Mouse (Mus musculus) C2C12 (cell line): ENCODE results near the gene Brd4. TPM values are rescaled to one million over a fixed set of nuclear protein-coding genes. Genes with fewer than 3 reads are reported as not detected.

Experiments used
- H3K27me3 ChIP-seq: one replicate; pipeline ENCODE4 v1.6.1; 2011; ENCODE audit not compliant: control insufficient read depth, insufficient read depth, insufficient read length
- H3K36me3 ChIP-seq: one replicate; pipeline ENCODE4 v1.6.1; 2011; ENCODE audit not compliant: control insufficient read depth, insufficient read depth
- H3K4me3 ChIP-seq: one replicate; pipeline ENCODE4 v1.5.1; 2011; ENCODE audit warnings: mild to moderate bottlenecking, control low read depth; ENCODE audit not compliant: poor library complexity, insufficient read depth, severe bottlenecking
- H3K79me2 ChIP-seq: one replicate; pipeline ENCODE4 v1.6.1; 2011; ENCODE audit not compliant: control insufficient read depth, insufficient read depth
- H3K79me3 ChIP-seq: one replicate; pipeline ENCODE4 v1.6.1; 2011; ENCODE audit warnings: low read depth, control low read depth
- H3ac ChIP-seq: one replicate; pipeline ENCODE3; 2011; ENCODE audit warnings: low read depth; ENCODE audit not compliant: control insufficient read depth, insufficient read length
- CEBPB ChIP-seq: IDR thresholded peaks from one replicate; pipeline ENCODE4 v1.6.1; 2011; ENCODE audit warnings: low read depth, mild to moderate bottlenecking, control low read depth, moderate library complexity
- CTCF ChIP-seq: IDR thresholded peaks from one replicate; pipeline ENCODE4 v1.5.1; 2011; ENCODE audit not compliant: control insufficient read depth, insufficient read depth, insufficient read length
- FOSL1 ChIP-seq: IDR thresholded peaks from one replicate; pipeline ENCODE4 v1.8.0; 2011; ENCODE audit warnings: mild to moderate bottlenecking, low read length; ENCODE audit not compliant: poor library complexity, insufficient read depth, severe bottlenecking
- MAX ChIP-seq: IDR thresholded peaks from one replicate; pipeline ENCODE4 v1.6.1; 2011; ENCODE audit warnings: mild to moderate bottlenecking, control low read depth
- MYOD1 ChIP-seq: IDR thresholded peaks from one replicate; pipeline ENCODE4 v1.6.1; 2011; ENCODE audit warnings: low read depth; ENCODE audit not compliant: control insufficient read depth, insufficient read length
- MYOG ChIP-seq: IDR thresholded peaks from one replicate; pipeline ENCODE4 v1.6.1; 2011; ENCODE audit not compliant: control insufficient read depth, insufficient read length; ENCODE audit errors: extremely low read depth
- USF1 ChIP-seq: IDR thresholded peaks from one replicate; pipeline ENCODE4 v1.6.1; 2011; ENCODE audit warnings: low read depth, mild to moderate bottlenecking, control low read depth, moderate library complexity
- polyA plus RNA-seq: library from polyadenylated mRNA; unstranded; fragments of >200 nt; fragmentation: generic; extraction: Trizol; gene quantifications from one replicate; pipeline ENCODE4 v1.2.1, GENCODE M21; 2012; ENCODE audit warnings: missing spikeins

Gene Brd4
- polyA plus RNA-seq, 1 experiment, result 46.9 TPM

DNA sequence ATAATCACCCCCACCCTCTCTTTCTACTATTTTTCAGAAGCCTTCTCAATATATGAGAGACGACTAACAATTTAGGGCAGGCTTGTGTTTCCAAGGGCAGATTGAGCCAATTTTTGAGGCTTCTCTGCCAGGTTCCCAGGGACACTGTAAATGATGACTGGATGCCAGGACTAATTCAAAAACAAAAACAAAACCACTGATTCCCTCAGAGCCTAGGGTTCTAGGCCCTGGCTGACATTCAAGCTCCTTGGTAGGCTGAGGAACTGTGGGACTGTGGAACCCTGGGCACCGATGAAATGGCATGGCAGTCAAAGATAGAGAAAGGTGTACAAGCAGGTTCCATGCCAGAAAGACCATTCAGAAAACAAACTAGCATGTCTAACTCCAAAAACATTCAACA lies 31.3 kb downstream of the Brd4 start:
- Histone ChIP-seq H3K79me3 (peaks cover 98% of the 10 kb centered on the region), H3K27me3 (no peaks in the 10 kb centered on the region), H3K79me2 (peaks cover 100% of the 10 kb centered on the region), H3K36me3 (peaks cover 9% of the 10 kb centered on the region), H3K4me3 (no peak overlapping the region), H3ac (no peak overlapping the region)
- TF ChIP-seq MAX, result no peak
- TF ChIP-seq CTCF, result no peak
- no peak for TF ChIP-seq USF1
- TF ChIP-seq FOSL1, result no peak
- TF ChIP-seq MYOD1, result no peak
- TF ChIP-seq MYOG, result no peak
- TF ChIP-seq CEBPB, result no peak

DNA sequence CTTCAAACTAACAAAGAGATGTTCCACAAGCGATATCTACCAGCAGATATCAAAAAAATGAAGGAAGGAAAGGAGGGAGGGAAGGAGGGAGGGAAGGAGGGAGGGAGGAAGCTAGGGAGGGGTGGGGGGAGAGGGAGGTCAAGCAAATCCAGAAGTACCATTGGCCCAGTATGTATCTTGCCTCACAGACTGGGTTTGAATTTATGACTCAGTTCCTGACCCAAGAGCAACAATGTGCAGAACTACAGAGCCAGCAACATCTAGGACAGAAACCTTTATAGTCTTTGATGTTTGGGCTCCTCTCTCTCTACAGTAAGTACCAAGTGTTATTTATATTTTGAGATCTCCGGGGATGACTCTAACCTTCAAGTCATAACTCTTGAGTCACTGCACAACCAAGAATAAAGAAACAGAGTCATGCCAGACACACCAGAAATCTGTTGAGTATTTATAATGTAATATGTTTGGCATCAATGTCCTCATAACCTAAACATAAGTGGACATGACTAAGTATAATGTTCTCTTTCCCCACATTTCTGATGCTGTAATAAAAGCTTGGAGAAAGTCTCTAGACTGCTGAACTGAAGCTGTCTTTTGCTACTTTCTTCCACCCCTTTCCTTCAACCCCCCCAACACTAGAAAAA lies 32.6 kb downstream of the Brd4 start:
- no peak for TF ChIP-seq MAX
- no peak for TF ChIP-seq MYOG
- TF ChIP-seq USF1, result no peak
- no peak for TF ChIP-seq FOSL1
- TF ChIP-seq CEBPB, result no peak
- no peak for TF ChIP-seq MYOD1
- TF ChIP-seq CTCF, result no peak
- no peak overlapping the region for H3ac ChIP-seq
- no peaks in the 10 kb centered on the region for H3K27me3 ChIP-seq
- peaks cover 9% of the 10 kb centered on the region for H3K36me3 ChIP-seq
- peaks cover 100% of the 10 kb centered on the region for H3K79me2 ChIP-seq
- peaks cover 97% of the 10 kb centered on the region for H3K79me3 ChIP-seq
- no peak overlapping the region for H3K4me3 ChIP-seq

DNA sequence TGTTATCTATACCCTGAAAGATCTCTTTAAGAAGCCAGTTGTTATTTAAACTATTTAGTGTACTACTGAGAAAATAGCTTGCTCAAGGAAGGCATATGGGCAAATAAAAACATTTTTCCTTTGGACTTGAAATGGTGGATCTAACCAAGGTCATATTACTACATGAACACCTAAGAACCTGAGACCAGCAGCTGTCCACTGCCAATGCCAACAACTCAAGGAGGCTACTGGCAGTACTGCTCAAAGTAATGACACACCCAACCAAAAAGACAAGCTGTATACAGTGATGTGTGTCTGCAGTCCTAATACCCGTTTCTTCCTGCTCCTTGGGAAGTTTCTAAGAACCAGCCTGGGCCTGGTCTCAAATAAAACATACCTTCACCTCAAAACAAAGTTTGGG lies 34.5 kb downstream of the Brd4 start:
- peaks cover 100% of the 10 kb centered on the region for H3K79me2 ChIP-seq
- TF ChIP-seq CEBPB, result no peak
- TF ChIP-seq CTCF, result no peak
- no peak for TF ChIP-seq MAX
- TF ChIP-seq MYOD1, result no peak
- TF ChIP-seq FOSL1, result no peak
- no peak for TF ChIP-seq MYOG
- TF ChIP-seq USF1, result no peak
- no peak overlapping the region for H3ac ChIP-seq
- H3K27me3 ChIP-seq, result no peaks in the 10 kb centered on the region
- peaks cover 96% of the 10 kb centered on the region for H3K79me3 ChIP-seq
- peaks cover 7% of the 10 kb centered on the region for H3K36me3 ChIP-seq
- no peak overlapping the region for H3K4me3 ChIP-seq

DNA sequence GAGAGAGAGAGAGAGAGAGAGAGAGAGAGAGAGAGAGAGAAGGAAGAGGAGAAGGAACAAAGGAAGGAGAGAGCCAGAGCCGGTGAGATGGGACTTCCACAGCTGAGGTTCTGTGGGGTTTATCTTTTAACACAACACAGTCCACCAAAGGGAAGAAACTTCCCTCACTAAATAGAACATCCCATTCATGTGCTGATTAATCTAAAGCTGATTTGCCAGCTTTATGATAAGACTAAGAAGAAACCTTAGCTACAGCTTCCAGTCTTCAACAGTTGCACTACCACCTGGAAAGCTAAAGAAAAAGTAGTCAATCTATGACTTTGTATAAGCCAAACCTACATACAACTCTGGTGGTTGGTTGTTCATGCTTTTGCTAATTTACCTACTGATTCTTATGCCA lies 36.3 kb downstream of the Brd4 start:
- Histone ChIP-seq H3K27me3 (no peaks in the 10 kb centered on the region), H3ac (no peak overlapping the region), H3K79me2 (peaks cover 100% of the 10 kb centered on the region), H3K36me3 (peaks cover 8% of the 10 kb centered on the region), H3K79me3 (peaks cover 96% of the 10 kb centered on the region), H3K4me3 (no peak overlapping the region)
- TF ChIP-seq MYOG (no peak), USF1 (no peak), MYOD1 (no peak), MAX (no peak), CTCF (no peak), CEBPB (no peak), FOSL1 (no peak)

DNA sequence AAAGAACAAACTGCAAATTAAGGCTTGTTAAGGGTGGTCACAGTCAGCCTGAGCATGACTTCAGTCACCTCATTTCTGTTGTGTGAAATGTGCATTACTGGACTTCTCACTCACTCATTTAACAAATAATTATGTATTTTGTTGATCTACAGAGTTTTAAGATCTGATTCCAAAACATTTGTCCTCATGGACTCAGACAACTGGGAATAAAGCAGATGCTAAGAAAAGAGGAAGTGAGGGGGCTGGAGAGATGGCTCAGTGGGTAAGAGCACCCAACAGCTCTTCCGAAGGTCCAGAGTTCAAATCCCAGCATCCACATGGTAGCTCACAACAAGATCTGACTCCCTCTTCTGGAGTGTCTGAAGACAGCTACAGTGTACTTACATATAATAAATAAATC lies 36.9 kb downstream of the Brd4 start:
- peaks cover 9% of the 10 kb centered on the region for H3K36me3 ChIP-seq
- no peak overlapping the region for H3K4me3 ChIP-seq
- peaks cover 100% of the 10 kb centered on the region for H3K79me2 ChIP-seq
- no peak overlapping the region for H3ac ChIP-seq
- H3K79me3 ChIP-seq, result peaks cover 98% of the 10 kb centered on the region
- H3K27me3 ChIP-seq, result no peaks in the 10 kb centered on the region
- TF ChIP-seq MAX (no peak), FOSL1 (no peak), MYOG (no peak)

DNA sequence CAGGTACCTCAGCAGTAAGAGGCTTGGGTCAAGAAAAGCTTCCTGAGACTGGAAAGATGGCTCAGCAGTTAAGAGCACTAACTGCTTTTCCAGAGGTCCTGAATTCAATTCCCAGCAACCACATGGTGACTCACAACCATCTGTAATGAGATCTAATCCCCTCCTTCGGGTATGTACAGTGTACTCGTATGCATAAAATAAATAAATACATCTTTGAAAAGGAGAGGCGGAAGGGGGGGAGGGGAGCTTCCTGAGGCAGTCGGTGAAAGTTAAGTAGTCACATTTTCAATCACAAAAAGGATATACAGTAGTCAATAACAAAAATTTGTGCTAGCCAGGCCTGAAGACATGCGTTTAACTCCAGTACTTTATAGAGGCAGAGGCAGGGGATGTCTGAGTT lies 38.4 kb downstream of the Brd4 start:
- H3ac ChIP-seq, result no peak overlapping the region

More for the DNA sequence above, 38.4 kb downstream of the Brd4 start:
- TF ChIP-seq CTCF (no peak), FOSL1 (no peak), CEBPB (no peak), MYOD1 (no peak), MAX (no peak), MYOG (no peak), USF1 (no peak)
- peaks cover 14% of the 10 kb centered on the region for H3K36me3 ChIP-seq
- no peaks in the 10 kb centered on the region for H3K27me3 ChIP-seq
- peaks cover 96% of the 10 kb centered on the region for H3K79me3 ChIP-seq
- H3K4me3 ChIP-seq, result no peak overlapping the region
- peaks cover 100% of the 10 kb centered on the region for H3K79me2 ChIP-seq
